Comparison of ENCODE assay signal across 8 mouse cellular contexts in genomic region chr5:110108305-110108628, GRCm38 (mm10). TPM values are rescaled to one million over a fixed set of nuclear protein-coding genes. Genes with fewer than 3 reads are reported as not detected.
DNase-seq lines count a peak whose midpoint lies in the region; ATAC-seq and TF ChIP-seq lines count a peak whose summit lies in the region.

No protein-coding gene starts in this region.

- H3K4me2 ChIP-seq in heart, embryonic 13.5 days: peak overlapping the region; percentile 94
- H3K4me2 ChIP-seq in midbrain, embryonic 11.5 days: peak overlapping the region; percentile 84; the same call in 1 of the 2 replicates

- TF ChIP-seq POLR2A in bone marrow, adult 2 months (IDR thresholded peaks at IDR 0.05; ENCODE audit: borderline replicate concordance, control insufficient read depth, low read depth, low read length): no peak

- H3K9ac ChIP-seq in heart, embryonic 13.5 days: peak overlapping the region; percentile 95
- H3K9ac ChIP-seq in midbrain, embryonic 11.5 days (ENCODE audit: low read length): no peak overlapping the region; the same call in 1 of the 2 replicates

- peaks cover 47% of the 10 kb centered on the region for H3K36me3 ChIP-seq in heart, embryonic 13.5 days
- peaks cover 20% of the 10 kb centered on the region; the same call in 1 of the 2 replicates for H3K36me3 ChIP-seq in midbrain, embryonic 11.5 days (ENCODE audit: control insufficient read depth, insufficient read depth, low read length)

- no peaks in the 10 kb centered on the region for H3K27me3 ChIP-seq in heart, embryonic 13.5 days (replicated peaks)
- no peaks in the 10 kb centered on the region for H3K27me3 ChIP-seq in midbrain, embryonic 11.5 days (ENCODE audit: control insufficient read depth, insufficient read depth, low read length)

- WGBS in heart, embryonic 13.5 days: under 1% methylated on average over 7 of the region's 7 CpGs
- 1% methylated on average over 7 of the region's 7 CpGs for WGBS in bone marrow, adult 2 months
- 0% methylated on average over 7 of the region's 7 CpGs for WGBS in midbrain, embryonic 11.5 days

- H3K27ac ChIP-seq in heart, embryonic 13.5 days (replicated peaks): peak overlapping the region; percentile 99
- H3K27ac ChIP-seq in bone marrow, adult 2 months (ENCODE audit: control insufficient read depth, insufficient read depth, low read depth, low read length, poor library complexity): peak overlapping the region; percentile 93; the same call in 1 of the 2 replicates
- H3K27ac ChIP-seq in midbrain, embryonic 11.5 days (ENCODE audit: low read depth, low read length): no peak overlapping the region; the same call in 1 of the 2 replicates

- H3K4me3 ChIP-seq in heart, embryonic 13.5 days: peak overlapping the region; percentile 95
- H3K4me3 ChIP-seq in bone marrow, adult 2 months (replicated peaks; ENCODE audit: control insufficient read depth, low read depth, low read length): peak overlapping the region; percentile 97
- H3K4me3 ChIP-seq in midbrain, embryonic 11.5 days (ENCODE audit: low read depth, low read length): peak overlapping the region; percentile 64

- no peak for DNase-seq in heart, postnatal 14 days
- peak; percentile 77 for DNase-seq in hindlimb bud, embryonic 11.5 days (ENCODE audit: extremely low spot score, low read depth, low spot score)
- no peak for DNase-seq in midbrain, embryonic 11.5 days (ENCODE audit: low spot score, missing footprints)
- DNase-seq in left cerebral cortex, adult 9 months (ENCODE audit: low spot score in 2 of 2): no peak
- DNase-seq in gastrocnemius, adult 18-20 months (ENCODE audit: low spot score): no peak
- DNase-seq in urinary bladder, postnatal 14 days (ENCODE audit: low spot score): no peak

- intact Hi-C loops in heart, postnatal 14 days (cut with DNase I): no loop called here

- ATAC-seq in heart, embryonic 13.5 days (ENCODE audit: extremely low read depth, insufficient number of reproducible peaks, low FRiP score, low TSS enrichment): no peak
- no peak for ATAC-seq in midbrain, embryonic 11.5 days (ENCODE audit: low FRiP score)

- H3K9me3 ChIP-seq in heart, embryonic 13.5 days: no peaks in the 10 kb centered on the region
- H3K9me3 ChIP-seq in midbrain, embryonic 11.5 days (ENCODE audit: control insufficient read depth, low read length): no peaks in the 10 kb centered on the region

- H3K4me1 ChIP-seq in heart, embryonic 13.5 days: peaks cover 17% of the 10 kb centered on the region
- H3K4me1 ChIP-seq in bone marrow, adult 2 months (ENCODE audit: control insufficient read depth, insufficient read depth, low read length): no peaks in the 10 kb centered on the region; the same call in 1 of the 2 replicates
- H3K4me1 ChIP-seq in midbrain, embryonic 11.5 days (ENCODE audit: control insufficient read depth, insufficient read depth, low read length): peaks cover 7% of the 10 kb centered on the region; the same call in 1 of the 2 replicates

- TF ChIP-seq CTCF in bone marrow, adult 2 months (IDR thresholded peaks at IDR 0.05; ENCODE audit: control insufficient read depth, insufficient read depth, low read length): no peak

RNA-seq across cellular contexts. Expression of gene Gtpbp6, which starts 0.3 kb away (rescaled TPM):
- polyA plus RNA-seq in heart, embryonic 13.5 days (2015; fragmentation: Nextera tagmentation; extraction: Ambion mirVana): 21.1 and 23.1 TPM in 2 replicates
- total RNA-seq in heart, postnatal 14 days (2021): 10 to 100 TPM; 27.0 to 29.8 TPM
- 30.6 and 70.2 TPM in 2 replicates for polyA plus RNA-seq in bone marrow, adult 2 months (2011; ENCODE audit: insufficient read depth, insufficient read length, low replicate concordance, missing spikeins)
- polyA plus RNA-seq in midbrain, embryonic 11.5 days (2014; fragmentation: Nextera tagmentation; extraction: Ambion mirVana): 23.9 and 24.7 TPM in 2 replicates
- 10 to 100 TPM; 12.6 to 16.8 TPM for total RNA-seq in gastrocnemius, adult 18-20 months (2021)

RNA-seq across cellular contexts. Expression of gene Zfp605, which starts 1.6 kb away (rescaled TPM):
- polyA plus RNA-seq in heart, embryonic 13.5 days (2015; fragmentation: Nextera tagmentation; extraction: Ambion mirVana): 2.4 and 3.3 TPM in 2 replicates
- 1 to 10 TPM; 2.9 to 3.0 TPM for total RNA-seq in heart, postnatal 14 days (2021)
- 1.5 and 3.3 TPM in 2 replicates for polyA plus RNA-seq in bone marrow, adult 2 months (2011; ENCODE audit: insufficient read depth, insufficient read length, low replicate concordance, missing spikeins)
- 5.8 and 6.4 TPM in 2 replicates for polyA plus RNA-seq in midbrain, embryonic 11.5 days (2014; fragmentation: Nextera tagmentation; extraction: Ambion mirVana)
- total RNA-seq in gastrocnemius, adult 18-20 months (2021): 1 to 10 TPM; 4.0 to 4.5 TPM

RNA-seq across cellular contexts. Expression of gene Plcxd1, which starts 8.5 kb away (rescaled TPM):
- 0.94 and 1.1 TPM in 2 replicates for polyA plus RNA-seq in heart, embryonic 13.5 days (2015; fragmentation: Nextera tagmentation; extraction: Ambion mirVana)
- not detected for total RNA-seq in heart, postnatal 14 days (2021)
- not detected in 2 replicates for polyA plus RNA-seq in bone marrow, adult 2 months (2011; ENCODE audit: insufficient read depth, insufficient read length, low replicate concordance, missing spikeins)
- 0.28 and 0.41 TPM in 2 replicates for polyA plus RNA-seq in midbrain, embryonic 11.5 days (2014; fragmentation: Nextera tagmentation; extraction: Ambion mirVana)
- not detected for total RNA-seq in gastrocnemius, adult 18-20 months (2021)

RNA-seq across cellular contexts. Expression of gene Gm35315, which starts 14.0 kb away (rescaled TPM):
- 0.47 and 0.82 TPM in 2 replicates for polyA plus RNA-seq in heart, embryonic 13.5 days (2015; fragmentation: Nextera tagmentation; extraction: Ambion mirVana)
- total RNA-seq in heart, postnatal 14 days (2021): under 1 TPM in 1 of 2 experiments, not detected in 1; 0.07 TPM
- polyA plus RNA-seq in bone marrow, adult 2 months (2011; ENCODE audit: insufficient read depth, insufficient read length, low replicate concordance, missing spikeins): 0.45 TPM in 1 of 2 replicates, not detected in the other
- 0.46 and 0.74 TPM in 2 replicates for polyA plus RNA-seq in midbrain, embryonic 11.5 days (2014; fragmentation: Nextera tagmentation; extraction: Ambion mirVana)
- total RNA-seq in gastrocnemius, adult 18-20 months (2021): under 1 TPM; 0.24 to 0.39 TPM

RNA-seq across cellular contexts. Expression of gene Chfr, which starts 27.4 kb away (rescaled TPM):
- 25.8 and 29.9 TPM in 2 replicates for polyA plus RNA-seq in heart, embryonic 13.5 days (2015; fragmentation: Nextera tagmentation; extraction: Ambion mirVana)
- 10 to 100 TPM; 21.0 to 21.4 TPM for total RNA-seq in heart, postnatal 14 days (2021)
- polyA plus RNA-seq in bone marrow, adult 2 months (2011; ENCODE audit: insufficient read depth, insufficient read length, low replicate concordance, missing spikeins): 26.9 and 42.5 TPM in 2 replicates
- polyA plus RNA-seq in midbrain, embryonic 11.5 days (2014; fragmentation: Nextera tagmentation; extraction: Ambion mirVana): 74.2 and 84.5 TPM in 2 replicates
- total RNA-seq in gastrocnemius, adult 18-20 months (2021): 10 to 100 TPM; 10.5 TPM
